Mouse (Mus musculus) adrenal gland, postnatal 25 days (tissue): ENCODE results near the gene Col11a2. TPM values are rescaled to one million over a fixed set of nuclear protein-coding genes. Genes with fewer than 3 reads are reported as not detected.
"Not testable (repeated sequence)": the region's sequence is repeated elsewhere in the genome, so short reads cannot be mapped to it uniquely, and the experiment has no call there.

Experiments
- DNase-seq: peaks from one replicate; pipeline ENCODE4 v3.0.0; 2021; ENCODE audit warnings: mixed read lengths
- long read RNA-seq: library from polyadenylated mRNA; stranded (forward); transcript quantifications from one replicate; pipeline ENCODE4 v2.0.0, GENCODE M21; 2021
- total RNA-seq: library from RNA; stranded (reverse); gene quantifications from 2 replicates; pipeline ENCODE4 v1.2.3, GENCODE M21; 2021

Col11a2 gene
- 0.91 and 3.0 TPM in 2 replicates for total RNA-seq
- long read RNA-seq: 0 reads

DNA sequence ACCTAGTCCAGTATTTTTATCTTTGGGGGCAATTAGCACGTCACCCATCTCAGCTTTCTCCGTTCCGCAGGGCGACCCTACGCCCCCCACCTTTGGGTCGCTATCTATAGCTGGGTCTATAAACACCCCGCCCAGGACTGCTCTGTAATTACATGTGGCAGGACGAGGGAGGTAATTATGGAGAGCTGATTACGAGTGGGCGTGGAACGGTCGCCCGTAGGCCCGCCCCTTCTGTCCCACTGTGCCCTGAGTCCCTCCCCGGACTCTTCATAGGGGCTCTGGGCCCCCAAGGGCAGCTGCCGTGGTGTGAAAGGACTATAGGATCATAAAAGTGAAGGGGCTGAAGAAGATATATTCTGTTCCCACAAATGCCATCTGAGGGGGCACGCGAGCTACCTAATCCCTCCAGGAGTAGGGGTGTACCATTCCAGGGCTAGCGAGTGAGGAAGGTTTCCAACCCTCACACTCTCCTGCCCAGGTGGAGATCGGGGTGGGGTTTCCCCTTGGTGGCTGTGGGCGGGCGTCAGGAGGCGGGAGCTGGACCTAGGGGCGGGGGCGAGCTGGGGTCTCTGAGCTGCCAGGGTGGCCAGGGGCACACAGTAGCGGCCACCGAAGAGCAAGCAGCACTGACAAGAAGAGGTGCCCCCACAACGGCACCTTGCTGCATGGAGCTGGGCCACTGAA, at the start of gene Col11a2:
Col11a2 (plus strand) TSS at position 560 of the 684 bp plus-strand sequence.
- DNase-seq: no peak

DNA sequence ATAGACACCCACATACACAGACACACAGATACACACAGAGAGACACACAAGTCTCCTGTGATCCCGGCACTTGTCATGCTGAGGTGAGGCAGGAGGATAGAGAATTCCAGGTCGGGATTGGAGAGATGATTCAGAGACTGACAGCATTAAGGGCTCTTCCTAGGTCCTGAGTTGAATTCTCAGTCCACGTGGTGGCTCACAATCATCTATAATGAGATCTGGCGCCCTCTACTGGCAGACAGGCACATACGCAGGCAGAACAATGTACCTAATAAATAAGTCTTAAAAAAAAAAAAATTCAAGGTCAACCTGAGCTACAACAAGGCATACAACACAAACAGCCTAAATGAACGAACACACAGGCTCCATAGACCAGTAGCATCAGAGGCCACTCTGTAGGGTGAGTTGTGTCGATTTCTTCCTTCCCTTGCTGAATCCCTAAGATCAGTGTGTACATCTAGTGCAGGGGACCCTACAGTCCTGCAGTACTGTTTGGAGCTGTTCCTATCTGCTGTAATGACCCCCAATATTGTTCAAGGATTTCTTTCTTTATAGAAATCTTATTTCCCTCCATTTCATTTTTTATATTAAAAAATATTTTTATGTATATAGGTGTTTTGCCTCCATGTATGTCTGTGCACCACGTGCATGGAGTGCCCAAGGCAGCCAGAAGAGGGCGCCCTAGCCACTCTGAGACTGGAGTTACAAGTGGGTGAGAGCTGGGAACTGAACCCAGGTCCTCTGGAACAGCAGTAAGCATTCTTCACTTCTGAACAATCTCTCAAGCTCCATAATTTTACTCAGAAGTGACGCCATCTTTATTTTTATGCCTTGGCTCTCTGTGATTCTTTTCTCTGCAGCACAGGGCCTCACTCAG, 47.2 kb upstream of the Col11a2 start:
- DNase-seq: peak; percentile 50

DNA sequence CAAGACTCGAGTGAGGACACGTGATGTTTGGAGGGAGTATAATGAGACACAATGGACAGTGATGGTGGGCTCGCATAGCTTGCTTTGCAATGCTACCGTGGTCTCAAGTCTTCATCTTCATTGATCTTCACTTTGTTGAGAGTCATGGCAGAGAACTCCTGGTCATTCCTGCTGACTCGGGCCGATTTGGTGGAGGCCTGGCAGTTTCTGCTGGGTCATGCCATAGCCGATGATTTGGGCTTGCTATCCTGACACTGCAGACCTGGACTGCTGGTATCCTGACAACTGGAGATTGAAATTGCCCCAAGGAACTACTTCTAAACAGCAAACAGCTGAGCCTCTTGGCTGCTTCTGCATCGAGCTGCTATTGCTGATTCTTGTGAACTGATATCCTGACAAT, 44.3 kb upstream of the Col11a2 start:
- DNase-seq: no peak

DNA sequence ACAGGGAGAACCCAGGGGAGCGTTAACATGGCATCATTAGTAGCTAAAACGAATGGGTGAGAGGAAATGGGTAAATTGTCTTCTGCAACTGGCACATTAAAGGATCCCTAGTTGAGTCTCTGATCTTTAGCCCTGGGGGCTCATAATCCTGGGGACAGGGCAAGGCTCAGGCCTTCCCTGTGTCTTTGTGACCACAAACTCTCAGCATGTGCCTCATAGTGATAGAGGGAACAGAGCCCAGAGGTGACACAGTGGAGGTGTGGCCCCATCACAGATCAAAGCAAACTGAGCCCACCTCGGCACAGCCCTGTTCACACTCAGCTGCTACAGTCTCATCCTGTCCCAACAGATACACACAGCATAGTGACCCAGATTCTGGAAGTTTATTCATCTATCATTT, 43.6 kb upstream of the Col11a2 start:
- no peak for DNase-seq

DNA sequence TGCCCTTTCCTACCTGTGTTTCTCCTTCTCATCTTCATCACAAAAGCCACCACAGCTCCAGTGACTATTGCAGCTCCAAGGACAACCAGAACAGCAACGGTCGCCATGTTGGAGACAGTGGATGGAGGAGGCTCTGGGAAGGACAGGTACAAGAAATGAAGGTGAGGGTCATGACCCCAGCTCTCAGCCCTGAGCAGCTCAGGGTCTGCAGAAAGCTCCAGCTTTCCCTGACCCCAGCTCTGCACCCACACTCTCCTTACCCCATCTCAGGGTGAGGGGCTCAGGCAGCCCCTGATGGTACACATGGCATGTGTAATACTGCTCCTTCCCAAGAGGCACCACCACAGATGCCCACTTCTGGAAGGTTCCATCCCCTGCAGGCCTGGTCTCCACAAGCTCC, 42.2 kb upstream of the Col11a2 start:
- DNase-seq: not testable (repeated sequence)

DNA sequence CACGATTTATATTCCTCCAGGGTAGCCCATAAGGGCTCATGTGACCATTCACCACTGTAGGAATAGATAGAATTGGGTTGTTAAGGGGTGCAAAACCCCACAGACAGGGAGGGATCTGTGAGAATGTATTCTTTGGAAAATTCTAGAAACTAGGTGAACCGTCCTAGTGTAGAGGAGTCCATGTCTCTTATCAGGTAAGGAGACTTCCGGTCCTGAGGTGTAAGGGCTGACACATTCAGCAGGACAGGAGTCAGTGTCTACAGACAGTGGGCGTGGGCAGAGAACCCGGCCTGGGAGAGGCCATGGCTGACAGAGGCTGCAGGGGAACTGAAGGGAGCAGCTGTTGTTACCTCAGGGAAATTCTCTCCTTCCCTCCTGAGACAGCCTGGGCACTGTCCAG, 40.5 kb upstream of the Col11a2 start:
- DNase-seq: not testable (repeated sequence)

DNA sequence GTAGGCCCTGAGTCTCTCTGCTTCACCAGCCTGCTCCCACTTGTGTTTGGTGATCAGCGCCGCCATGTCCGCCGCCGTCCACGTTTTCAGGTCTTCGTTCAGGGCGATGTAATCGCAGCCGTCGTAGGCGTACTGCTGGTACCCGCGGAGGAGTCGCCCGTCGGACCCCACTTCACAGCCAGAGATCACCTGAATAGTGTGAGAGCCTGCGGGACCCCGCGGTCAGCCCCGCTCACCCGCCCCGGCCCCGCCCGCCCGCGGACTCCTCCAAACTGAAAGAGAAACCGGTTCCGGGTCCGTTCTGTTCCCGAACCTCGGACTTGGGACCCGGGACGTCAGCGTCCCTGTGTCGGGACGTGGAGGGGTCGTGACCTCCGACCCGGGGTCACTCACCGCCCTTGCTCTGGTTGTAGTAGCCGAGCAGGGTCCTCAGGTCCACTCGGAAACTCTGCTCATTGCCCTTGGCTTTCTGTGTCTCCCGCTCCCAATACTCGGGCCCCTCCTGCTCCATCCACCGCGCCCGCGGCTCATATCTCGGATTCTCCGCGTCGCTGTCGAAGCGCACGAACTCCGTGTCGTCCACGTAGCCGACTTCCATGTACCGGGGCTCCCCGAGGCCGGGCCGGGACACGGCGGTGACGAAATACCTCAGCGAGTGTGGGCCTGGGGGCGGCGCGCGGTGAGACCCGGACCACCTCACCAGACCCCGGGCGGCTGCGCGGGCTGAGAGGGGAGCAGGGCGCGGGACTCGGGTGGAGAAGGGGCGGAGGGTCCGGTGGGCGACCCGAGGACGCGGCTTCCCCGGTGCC, 39.7 kb upstream of the Col11a2 start:
- DNase-seq: peak; percentile 37

DNA sequence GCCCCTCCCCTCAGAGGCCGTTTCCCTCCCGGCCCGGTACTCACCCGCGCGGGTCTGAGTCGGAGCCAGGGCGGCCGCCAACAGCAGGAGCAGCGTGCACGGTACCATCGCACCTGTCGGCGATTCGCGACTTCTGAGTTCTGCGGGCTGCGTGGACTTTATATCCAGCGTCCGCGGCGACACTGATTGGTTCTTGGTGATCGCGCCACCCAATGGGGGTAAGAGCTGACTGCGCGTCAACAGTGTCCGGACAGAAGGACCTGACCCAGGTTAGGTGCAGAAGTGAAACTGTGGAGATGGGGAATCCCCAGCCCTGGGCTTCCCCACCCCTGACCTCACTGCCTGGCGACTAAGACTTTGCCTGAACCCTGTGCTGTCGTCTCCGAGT, 39.1 kb upstream of the Col11a2 start, which contains the start of gene H2-K1:
H2-K1 (minus strand) TSS at position 198 of the 388 bp plus-strand sequence.
- peak; percentile 92 for DNase-seq

DNA sequence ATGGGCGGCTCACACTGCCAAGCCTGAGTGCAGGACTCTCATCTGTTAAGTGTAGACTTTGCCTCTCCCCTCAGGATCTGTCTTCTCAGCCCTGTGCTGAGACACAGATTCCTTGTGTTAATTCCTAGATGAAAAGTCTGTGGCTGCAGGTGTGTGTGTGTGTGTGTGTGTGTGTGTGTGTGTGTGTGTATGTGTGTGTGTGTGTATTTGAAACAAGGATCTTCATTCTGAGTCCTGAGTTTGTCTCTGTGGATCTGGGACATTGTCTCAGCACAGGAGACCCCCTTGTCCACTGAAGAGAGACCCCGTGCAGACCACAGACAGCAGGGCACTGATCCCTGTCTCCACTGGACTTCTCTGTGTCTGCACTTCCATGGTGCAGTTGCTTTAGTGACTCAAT, 38.4 kb upstream of the Col11a2 start:
- DNase-seq: not testable (repeated sequence)

DNA sequence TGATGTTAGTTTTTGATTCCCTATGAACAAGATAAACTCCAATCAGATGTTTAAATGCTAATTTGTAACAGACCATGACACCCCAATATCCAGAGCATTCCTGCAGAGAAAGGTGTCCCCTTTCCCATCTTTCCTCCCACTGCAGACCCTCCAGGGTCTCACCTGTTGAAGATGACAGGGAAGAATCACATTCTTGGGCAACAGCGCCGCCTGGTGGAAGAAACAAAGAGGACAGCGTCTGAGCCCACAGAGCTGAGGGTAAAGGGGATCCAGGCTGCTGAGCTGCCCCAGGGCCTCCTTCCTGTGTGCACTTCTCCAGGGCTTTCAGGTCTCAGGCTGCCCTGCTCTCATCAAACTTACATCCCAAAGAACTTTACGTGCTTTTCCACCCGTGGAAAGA, 35.8 kb upstream of the Col11a2 start:
- peak; percentile 45 for DNase-seq

DNA sequence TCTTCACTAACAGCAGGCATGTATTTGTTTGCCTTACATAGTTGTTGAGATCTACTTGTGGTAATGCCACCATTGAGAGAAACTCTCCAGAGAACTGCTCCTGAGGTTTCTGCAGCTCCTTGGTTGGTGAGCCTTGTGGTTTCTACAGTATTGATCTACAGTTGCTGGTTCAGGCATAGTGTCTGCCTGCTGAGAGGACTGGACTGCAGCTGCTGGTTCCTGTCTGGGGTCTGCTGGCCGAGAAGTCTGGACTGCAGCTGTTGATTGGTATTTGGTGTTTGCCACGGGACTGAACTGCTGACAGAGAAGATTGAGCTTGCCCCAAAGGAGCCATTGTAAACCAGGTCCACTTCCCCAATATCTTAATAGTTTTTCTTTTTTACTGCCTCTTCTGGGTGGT, 32.7 kb upstream of the Col11a2 start:
- DNase-seq: no peak

DNA sequence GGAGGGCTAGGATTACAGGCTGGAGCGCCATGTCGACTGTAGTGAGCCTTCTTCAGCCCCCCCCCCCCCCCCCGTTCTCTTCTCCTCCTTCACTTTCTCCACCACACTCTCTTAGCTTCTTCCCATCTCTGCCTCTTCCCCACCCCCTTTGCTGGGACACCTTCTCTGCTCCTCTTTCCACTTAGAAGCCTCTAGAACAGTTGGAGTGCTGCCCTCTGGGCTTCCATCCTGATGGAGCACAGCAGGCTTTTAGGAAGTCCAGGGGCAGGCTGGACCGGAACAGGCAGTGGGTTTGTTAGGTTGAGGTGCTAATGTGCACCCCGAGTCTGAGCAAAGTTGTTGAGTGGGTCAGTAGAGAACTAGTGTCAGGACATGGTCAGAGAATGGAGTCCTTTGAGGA, 29.1 kb upstream of the Col11a2 start:
- DNase-seq: no peak

DNA sequence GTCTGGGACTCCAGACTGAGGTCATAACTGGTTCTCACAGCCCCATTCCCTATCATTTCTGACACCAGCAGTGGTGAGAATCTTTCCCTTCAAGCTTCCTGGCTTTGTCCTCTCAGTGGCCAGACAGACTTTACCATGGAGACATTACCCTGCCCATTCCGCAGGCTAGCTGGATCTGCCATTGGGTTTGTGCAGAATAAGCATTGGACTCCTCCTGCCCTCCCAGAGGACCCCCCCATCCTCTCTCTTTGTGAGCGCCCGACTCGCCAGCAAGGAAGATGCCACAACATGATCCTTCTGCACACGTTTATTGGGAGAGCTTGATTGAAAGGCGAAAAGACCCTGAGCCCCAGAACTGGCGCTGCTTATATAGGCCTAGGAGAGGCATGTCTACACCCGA, 25.8 kb upstream of the Col11a2 start:
- DNase-seq: no peak

DNA sequence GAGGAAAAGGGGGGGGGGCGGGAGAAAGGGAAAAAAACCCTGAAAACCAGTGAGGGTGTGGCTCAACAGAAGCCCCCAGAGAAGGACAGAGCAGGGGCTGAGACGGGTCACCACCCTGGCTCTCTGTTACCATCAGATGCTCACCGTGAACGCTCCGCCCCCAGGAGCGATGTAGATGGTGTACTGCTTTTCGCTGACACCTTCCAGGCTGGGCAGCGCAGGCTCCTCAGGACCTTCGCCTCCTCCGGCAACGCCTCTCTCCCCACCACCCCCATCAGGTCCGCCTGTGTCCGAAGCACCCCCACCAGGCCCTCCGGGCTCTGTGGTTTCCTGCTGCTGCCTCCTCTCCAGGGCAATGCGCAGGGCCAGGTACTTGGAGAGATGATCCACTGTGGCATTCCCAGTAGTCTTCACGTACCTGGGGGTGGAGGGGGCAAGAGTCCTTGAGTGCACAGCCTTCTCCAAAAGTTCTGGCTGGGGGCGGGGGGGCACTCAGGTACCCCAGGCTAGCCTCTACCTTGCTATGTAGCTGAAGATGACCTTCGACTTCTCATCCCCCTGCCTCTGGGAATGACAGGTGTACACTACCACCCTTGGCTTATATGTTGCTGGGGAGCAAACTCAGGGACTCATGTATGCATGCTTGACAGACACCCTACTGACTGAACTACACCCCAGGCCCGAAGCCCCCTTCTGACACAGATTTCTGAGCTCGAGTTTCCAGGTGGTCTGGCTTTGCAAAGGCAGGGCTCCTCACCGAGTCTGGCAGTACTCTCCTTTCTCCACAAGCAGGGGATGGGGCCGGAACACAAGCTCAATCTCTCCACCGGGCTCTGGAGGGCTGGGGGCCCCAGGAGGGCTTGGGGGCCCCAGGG, 17.5 kb upstream of the Col11a2 start:
- peak; percentile 6 for DNase-seq

DNA sequence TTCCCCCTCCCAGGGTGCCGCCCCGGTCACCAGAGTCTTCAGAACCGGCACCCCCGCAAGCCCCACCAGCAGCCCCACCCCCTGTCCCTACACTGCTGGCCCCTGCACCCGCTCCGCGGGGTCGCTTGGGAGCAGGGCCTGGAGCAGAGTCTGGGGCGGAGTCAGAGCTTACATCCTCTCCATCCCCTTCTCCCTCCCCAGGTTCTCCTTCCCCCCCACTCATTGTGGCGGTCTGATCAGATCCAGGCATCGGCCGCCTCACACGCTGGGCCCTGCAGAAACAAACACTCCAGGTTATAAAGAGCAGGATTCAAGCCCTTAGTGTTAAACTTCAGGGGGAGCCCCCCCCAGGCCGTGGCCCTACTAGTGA, 16.8 kb upstream of the Col11a2 start:
- no peak for DNase-seq

DNA sequence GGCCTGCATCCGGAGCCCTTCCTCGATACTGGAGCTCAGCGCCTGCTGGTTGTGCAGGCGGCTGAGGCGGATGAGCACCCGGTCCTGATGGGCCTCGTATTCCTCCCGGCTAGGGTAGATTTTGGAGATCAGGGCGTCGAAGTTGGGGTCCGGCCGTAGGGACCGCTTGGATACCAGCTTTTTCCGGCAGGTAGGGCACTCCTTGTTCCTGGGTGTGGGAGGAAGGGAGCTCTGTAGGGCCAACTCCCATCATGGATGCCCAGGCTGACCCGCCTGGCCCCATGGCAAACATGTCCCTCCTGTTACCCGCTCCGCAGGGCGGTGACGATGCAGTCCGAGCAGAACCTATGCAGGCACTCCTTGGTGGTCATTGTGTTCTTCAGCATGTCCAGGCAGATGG, 16.2 kb upstream of the Col11a2 start:
- peak; percentile 4 for DNase-seq

DNA sequence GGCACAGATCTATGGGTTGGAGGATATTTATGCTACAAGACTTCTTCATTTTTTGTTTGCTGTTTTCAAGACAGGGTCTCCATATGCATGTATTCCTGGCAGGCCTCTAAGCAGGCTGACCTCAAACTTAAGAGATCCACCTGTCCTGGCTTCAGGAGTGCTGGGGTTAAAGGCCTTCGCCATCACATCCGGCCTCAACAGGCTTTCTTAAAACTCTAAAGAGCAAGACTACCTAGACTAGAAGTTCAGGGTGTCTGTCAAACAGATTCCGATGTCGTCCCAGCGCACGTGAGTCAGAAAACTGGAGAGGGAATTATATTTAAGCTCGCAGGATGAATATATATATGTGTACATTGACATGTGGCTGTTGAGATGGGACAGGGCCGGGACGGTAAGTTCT, 15.6 kb upstream of the Col11a2 start:
- no peak for DNase-seq

DNA sequence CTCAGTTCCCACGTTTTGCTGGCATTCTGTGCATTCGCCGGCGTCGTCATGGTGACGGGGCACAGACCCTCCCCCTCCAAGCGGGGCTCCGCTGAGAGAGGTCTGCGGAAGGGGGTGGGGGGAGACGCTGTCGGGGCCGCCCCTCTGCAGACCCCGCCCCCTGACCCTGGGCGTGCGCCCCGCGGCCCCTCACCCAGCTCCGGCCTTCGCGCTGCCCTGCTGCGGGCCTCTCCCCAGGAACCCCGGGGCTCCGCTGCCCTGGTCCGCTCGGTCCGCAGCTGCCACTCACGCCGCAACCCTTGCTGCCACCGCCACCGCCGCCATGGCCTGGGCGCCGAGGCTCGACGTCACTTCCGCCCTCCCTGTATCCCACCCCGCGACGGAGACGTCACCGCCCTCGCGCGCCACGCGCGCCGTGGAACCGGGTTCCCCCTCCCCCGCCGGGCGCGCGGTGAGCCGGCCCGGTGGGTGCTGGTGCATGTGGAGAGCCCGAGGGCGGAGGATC, 14.9 kb upstream of the Col11a2 start, which contains the start of gene Ring1:
Ring1 (minus strand) TSS at position 364 of the 505 bp plus-strand sequence.
- peak; percentile 91 for DNase-seq

DNA sequence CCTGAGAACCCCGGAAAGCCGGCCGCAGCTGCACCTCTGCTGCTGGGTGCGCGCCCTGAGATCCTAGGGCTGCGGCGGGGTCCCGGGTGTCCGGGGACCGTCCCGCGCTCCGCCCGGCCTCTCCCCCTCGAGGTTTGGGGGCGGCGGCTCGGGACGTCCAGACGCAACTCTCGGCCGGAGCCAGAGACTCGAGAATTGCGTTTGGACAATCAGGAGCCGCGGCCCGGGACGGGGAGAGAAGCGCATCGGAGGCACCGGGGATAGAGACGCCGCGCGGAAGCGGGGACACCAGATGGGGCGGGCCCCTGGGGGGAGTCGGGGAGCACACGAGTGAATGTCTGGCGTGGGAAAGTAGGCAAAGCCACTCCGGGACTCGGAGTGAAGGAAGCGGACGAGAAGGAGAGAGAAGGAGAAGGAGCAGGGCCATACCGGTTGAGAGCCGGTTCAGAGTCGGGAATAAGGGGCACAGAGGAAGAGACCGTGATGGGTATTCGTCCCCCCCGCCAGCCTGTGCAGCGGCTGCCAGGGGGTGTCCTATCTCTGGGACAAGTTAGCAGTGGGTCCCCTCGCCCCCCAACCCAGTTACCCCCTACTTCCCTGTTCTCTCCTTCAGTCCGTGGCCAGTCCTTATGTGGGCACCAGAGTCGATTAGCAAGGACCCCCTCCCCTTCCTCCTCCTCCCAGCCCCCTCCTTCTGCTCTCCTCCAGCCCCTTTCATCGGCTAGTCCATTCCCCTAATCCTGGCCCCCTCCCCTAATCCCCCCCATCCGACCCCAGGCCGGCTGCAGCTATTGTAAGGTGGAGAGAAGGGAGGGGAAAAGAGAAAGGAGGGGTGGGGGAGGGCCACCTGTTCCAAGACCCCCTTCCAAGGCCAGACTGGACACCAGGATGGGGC, 14.1 kb upstream of the Col11a2 start:
- peak; percentile 61 for DNase-seq

DNA sequence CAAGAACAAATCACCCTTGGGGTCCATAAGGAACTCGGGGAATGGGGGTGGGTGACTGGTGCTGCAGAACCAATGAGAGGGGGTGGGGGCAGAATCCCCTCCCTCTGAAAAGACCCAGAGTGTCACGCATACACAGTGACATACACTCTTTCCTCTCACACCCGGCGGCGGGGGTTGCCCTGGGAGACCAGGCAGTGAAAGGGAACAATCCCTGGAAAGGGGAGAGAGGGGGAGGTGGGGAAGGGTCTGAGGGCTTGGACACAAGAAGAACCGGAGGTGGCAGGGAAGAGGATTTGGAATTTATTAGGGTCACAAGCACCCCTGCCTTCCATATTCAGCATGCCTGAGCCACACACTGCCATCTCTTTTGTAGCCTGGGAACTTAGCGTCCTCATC, 13.5 kb upstream of the Col11a2 start:
- peak; percentile 6 for DNase-seq
